Mouse (Mus musculus): ENCODE data around the gene Vamp1.

Vamp1 gene

GRCm38 (mm10) chr6:125291329-125291728 is 76.0 kb downstream of the Vamp1 start:
- DNase-seq: no peak

GRCm38 (mm10) chr6:125292256-125292655 is 76.9 kb downstream of the Vamp1 start:
- DNase-seq: no peak

- no peak for DNase-seq
These were observed 78.7 kb downstream of the Vamp1 start for GRCm38 (mm10) chr6:125294049-125294448.

All from thymus, postnatal 25 days (tissue).